Mouse (Mus musculus): ENCODE data around the gene Dnmt3l.

- TF ChIP-seq CTCF (IDR thresholded peaks at IDR 0.05; ENCODE audit: borderline replicate concordance, control insufficient read depth, extremely low read depth, insufficient read depth, low read length, poor library complexity) (no peak), POLR2A (IDR thresholded peaks at IDR 0.05; ENCODE audit: control insufficient read depth, extremely low read depth, insufficient read depth, low read length, poor library complexity) (no peak)
Observed at GRCm38 (mm10) chr10:78008169-78008568, 33.6 kb upstream of the Dnmt3l start.

Measured in thymus, adult 2 months (tissue).